Mouse (Mus musculus) embryo, embryonic 11 days (tissue): ENCODE results near the gene Tfpi.

Experiments used
- DNase-seq: peaks from one replicate; pipeline ENCODE4 v3.0.0-alpha.2; 2015

Tfpi gene

GRCm38 (mm10) chr2:84388023-84388416 is 88.6 kb downstream of the Tfpi start:
- DNase-seq = no peak

- no peak for DNase-seq
These were observed 89.1 kb downstream of the Tfpi start for GRCm38 (mm10) chr2:84387394-84388022.

- peak; percentile 34 for DNase-seq
These were observed 89.8 kb downstream of the Tfpi start for GRCm38 (mm10) chr2:84386563-84387393.

GRCm38 (mm10) chr2:84384911-84385693 is 91.5 kb downstream of the Tfpi start:
- no peak for DNase-seq

- no peak for DNase-seq
These were observed 92.7 kb downstream of the Tfpi start for GRCm38 (mm10) chr2:84383828-84384227.
